Mouse (Mus musculus) E14TG2a.4 (cell line): ENCODE data around the gene Eif2ak3.

ENCODE experiments used
- CTCF ChIP-seq: conservative IDR thresholded peaks from 2 replicates; pipeline ENCODE4 v1.5.1; 2014; ENCODE audit warnings: low read length
- NANOG ChIP-seq: IDR thresholded peaks from 2 replicates; pipeline ENCODE4 v1.6.1; 2014; ENCODE audit warnings: borderline replicate concordance, low read length, mixed read lengths

GRCm38 (mm10) chr6:70824987-70825337 lies 19.4 kb upstream of the Eif2ak3 start:
- TF ChIP-seq CTCF: no peak
- TF ChIP-seq NANOG: no peak
